Mouse (Mus musculus) gastrocnemius, postnatal 25 days (tissue): ENCODE measurements around the gene Rps3a1. TPM values are rescaled to one million over a fixed set of nuclear protein-coding genes. Genes with fewer than 3 reads are reported as not detected.

Experiments
- DNase-seq: peaks from one replicate; pipeline ENCODE4 v3.0.0; 2022
- long read RNA-seq, 2 experiments: library from polyadenylated mRNA; stranded (forward); transcript quantifications; one replicate each; pipeline ENCODE4 v2.0.0; 2021
- total RNA-seq, 2 experiments: library from RNA; stranded (reverse); gene quantifications; 1 replicate in 1 of 2; 2 replicates in 1 of 2; pipeline ENCODE4 v1.2.3; 2021

Gene Rps3a1
- total RNA-seq: 100 to 1,000 TPM; 337 to 372 TPM
- long read RNA-seq, experiment 1, transcript Rps3a1-201 (6 exons, 977 nt): major isoform, 305 of 423 reads
- long read RNA-seq, experiment 1, partial matches to known transcripts: 112 of 423 reads
- long read RNA-seq, experiment 1, other reads (novel, unspliced or antisense): 6 of 423 reads
- long read RNA-seq, experiment 2, transcript Rps3a1-201 (6 exons, 977 nt): major isoform, 241 of 304 reads
- long read RNA-seq, experiment 2, partial matches to known transcripts: 63 of 304 reads
- long read RNA-seq, experiment 2, other reads (novel, unspliced or antisense): 0 of 304 reads

DNA sequence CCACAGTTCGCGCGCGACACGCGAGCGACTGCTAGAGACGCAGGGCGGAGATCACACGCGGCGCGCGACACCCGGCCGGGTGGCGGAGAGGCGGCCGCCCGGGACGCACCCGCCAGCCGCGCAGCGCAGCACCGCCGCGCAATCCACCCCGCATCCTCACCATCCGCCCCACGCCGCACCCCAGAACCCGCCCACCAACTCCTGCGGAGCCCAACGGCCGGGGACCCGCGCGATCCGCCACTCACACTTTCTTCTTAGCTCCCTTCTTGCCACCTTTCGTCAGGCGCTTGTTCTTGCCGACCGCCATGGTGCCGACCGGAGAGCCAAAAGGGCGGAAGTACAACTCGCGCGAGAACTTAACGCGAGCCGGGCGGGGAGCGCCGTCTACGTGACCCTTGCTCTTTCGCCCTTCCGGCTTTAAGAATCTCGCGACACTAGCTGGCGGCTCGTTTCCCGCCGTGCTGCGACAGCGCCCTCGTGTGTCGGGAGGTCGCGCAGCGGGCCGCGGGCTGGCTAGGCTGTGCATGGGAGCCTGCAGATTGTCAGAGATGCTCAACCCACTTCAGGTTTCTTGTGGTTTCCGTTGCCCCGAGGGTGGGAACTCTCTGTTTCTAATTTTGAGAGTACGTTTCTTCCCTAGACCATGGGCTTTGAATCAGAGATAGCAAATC lies at the start of gene Rps3a1:
TSS of gene Rps3a1 (minus strand) at position 440 of the 671 bp plus-strand sequence.
- peak; percentile 97 for DNase-seq

DNA sequence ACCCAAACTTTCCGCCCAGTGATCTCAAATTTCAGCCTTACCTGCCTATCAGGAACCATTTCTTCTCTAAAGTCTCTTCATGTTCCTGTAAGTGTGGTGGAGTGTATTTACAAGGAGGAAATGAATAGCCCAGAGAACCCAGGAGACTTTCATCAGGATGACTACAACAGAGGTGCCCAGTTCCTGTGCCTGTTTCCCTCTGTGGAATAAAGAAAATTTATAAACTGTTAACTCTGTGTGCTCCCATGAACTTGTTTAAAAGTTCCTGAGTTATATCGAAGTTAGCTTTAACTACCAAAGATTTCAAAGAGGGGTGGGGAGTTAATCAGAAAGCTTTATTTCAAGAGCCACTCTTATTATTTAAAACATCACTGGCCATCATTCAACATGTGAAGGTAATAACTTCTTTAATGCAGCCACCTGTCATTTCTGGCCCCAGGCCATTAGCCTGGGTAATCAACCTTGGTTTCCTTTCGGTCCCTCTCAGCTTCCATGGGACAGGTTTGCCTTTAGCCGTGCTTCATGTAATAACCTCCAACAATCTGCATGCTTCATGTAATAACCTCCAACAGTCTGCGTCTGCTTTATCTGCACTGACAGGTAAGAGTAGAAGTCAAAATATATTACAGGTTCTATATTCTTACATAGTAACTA lies 45.4 kb upstream of the Rps3a1 start:
- DNase-seq: no peak

- DNase-seq: no peak
Observed at GRCm38 (mm10) chr3:86184546-86184945, 42.0 kb upstream of the Rps3a1 start.

DNA sequence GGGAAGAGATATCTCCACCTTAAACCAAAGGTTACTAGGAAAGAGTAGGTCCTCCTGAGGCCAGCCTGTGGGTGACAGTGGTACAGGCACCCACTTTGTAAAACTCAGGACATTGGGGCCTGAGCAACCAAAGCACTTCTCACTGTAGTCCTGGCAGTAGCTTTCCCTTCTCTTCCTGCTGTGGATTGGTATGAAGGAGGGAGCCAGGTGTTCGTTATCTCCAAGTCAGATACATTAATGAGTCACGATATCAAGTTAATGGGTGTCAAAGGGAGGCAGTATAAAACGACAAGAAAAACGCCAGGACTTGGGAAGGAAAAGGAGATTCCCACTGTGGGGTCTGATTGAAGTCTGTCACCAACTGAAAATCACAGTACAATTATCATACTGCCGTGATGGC lies 38.6 kb upstream of the Rps3a1 start:
- no peak for DNase-seq

DNA sequence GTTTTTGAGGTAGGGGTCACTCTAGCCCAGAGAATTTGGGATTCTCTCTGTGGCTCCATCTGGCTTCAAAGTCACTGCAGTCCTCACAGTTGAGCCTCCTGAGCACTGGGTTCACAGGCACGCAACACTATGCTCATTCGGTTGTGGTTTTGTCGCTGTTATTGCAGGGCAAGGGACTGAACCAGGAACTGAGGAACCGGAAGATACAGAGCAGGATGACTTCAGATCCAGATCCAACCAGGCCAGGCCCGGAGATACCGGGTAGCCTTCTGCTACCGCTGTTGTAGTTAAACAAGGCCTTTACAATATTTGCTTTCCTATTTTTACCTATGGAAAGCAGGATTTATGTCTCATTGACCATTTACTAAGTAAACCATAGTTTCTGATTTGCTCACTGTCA lies 37.2 kb upstream of the Rps3a1 start:
- DNase-seq: no peak

GRCm38 (mm10) chr3:86168841-86169425 lies 26.4 kb upstream of the Rps3a1 start:
- DNase-seq: no peak

DNA sequence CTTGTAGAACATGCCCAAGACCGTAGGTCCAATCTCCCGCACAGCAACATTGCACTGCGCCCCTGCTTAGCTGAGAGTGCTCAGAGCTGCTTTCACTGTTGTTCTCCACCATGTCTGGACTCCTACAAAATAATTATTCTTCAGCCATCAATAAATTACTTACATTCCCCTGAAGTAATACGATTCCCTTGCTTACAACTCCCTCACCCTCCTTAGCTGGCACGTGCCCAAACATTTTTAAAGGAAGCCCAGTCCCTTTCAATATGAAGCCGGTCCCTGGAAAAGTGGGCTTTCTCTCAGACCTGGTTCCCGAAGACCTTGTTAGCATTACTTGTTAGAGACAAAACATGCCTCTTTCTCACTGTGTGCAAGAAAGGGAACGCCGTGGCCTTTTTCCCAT lies 7.0 kb upstream of the Rps3a1 start:
- no peak for DNase-seq

GRCm38 (mm10) chr3:86149063-86149462 lies 6.6 kb upstream of the Rps3a1 start:
- DNase-seq: no peak

GRCm38 (mm10) chr3:86143343-86143742 lies 841 bp upstream of the Rps3a1 start:
- DNase-seq: no peak

DNA sequence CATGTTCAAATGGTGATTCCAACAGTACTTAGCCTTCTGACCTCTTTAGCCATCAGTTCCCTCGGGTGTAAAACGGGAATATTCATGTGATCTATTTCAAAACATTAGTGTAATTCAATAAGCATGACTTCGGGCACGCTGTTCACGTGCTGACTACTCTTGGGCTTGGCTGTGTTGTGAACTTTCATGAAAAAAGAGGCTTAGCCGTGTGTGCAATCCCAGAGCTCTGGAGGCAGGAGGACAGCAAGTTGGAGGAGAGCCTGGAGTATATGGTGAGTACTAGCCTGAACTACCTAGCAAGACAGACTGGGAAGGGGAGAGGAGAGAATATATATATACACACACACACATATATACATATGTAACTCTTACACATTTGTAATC lies 424 bp upstream of the Rps3a1 start:
- DNase-seq: no peak

DNA sequence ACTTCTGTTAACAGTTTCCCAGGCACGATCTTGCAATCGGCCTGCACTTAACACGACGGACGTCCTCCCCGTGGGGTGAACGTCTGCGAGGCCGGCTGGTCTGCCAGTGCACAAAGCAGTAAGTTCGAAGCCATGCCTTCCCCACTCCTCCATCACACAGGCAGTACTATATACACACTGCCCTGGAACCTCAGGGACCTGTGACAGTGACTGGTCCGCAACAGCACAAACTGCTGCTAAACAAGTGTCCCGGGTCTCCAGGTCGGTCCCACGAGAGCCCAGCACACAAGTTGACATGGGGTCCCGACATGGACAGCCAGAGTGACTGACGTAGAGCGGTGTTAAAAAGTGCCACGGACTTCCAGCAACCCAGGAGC lies 628 bp downstream of the Rps3a1 start:
- DNase-seq: peak; percentile 7

GRCm38 (mm10) chr3:86141366-86141765 lies 1.1 kb downstream of the Rps3a1 start:
- no peak for DNase-seq

GRCm38 (mm10) chr3:86139660-86140059 lies 2.8 kb downstream of the Rps3a1 start:
- no peak for DNase-seq

DNA sequence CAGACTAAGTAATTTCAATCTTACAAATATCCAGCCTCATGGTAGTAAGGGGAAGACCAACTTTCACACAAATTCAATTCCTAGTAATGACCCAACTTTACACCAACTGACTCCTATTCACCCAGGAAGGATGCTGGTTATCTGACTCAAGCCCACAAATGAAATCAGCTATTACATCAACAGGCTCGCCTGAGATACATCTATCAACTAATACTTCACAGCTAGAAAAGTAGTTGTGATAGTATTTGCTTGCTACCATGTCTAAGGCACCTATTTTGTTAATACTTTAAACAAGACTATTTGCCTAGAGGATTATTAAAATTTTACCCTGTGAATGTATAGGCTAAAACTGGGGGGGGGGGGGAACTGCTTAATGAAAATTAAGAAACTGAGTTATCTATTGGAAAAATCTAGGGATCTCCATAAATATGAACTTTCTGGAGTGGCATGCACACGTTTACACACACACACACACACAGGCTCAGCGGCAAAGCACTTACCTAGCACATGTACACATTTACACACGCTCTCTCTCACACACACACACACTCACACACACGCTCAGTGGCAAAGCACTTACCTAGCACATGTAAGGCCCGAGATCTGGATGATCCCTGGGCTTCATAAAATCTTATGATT lies 5.4 kb downstream of the Rps3a1 start:
- DNase-seq: no peak

GRCm38 (mm10) chr3:86135886-86136563 lies 6.5 kb downstream of the Rps3a1 start:
- DNase-seq: no peak

- no peak for DNase-seq
Observed at GRCm38 (mm10) chr3:86134939-86135638, 7.4 kb downstream of the Rps3a1 start.

DNA sequence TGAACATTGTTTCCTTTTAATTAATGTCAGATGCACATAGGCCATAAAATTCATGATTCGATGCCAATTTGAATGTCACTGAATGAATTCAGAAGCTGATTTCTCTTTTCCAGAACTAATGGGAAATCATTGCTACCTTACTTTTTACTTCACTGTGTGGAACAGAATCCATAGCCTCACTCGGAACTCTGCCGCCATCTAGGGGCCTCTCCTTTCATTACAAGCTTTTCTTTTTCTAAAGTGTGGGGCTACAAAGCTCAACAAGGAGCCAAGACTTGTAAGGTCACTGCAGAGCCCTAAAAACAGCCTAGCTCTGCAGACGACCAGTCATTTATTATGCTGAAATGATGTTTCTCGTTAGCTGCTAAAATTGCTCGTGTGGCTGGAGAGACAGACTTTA lies 12.7 kb downstream of the Rps3a1 start:
- DNase-seq: no peak

DNA sequence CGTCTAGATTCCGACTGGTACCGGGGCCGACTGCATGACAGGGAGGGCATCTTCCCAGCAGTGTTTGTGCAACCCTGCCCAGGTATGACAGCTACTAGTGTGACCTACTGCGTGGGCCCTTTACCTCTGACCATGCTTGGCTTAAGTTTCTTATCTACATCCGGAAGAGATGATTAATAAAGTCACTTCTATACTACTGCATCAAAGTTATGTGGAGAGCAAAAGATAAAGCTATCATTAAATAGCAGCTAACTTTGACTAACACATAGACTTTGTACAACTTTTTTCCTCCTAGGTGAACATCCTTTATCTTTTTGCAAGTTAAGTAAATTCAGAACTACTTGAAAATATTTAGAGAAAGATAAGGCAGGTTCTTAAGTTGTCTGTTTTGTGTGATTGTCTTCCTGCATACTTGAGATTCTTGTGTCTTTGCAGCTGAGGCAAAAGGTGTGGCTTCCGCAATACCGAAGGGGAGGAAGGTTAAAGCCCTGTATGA lies 19.2 kb downstream of the Rps3a1 start:
- DNase-seq: no peak

- DNase-seq: no peak
Observed at GRCm38 (mm10) chr3:86122156-86122555, 20.3 kb downstream of the Rps3a1 start.

GRCm38 (mm10) chr3:86119237-86119932 lies 23.1 kb downstream of the Rps3a1 start:
- DNase-seq: no peak

- no peak for DNase-seq
Observed at GRCm38 (mm10) chr3:86116951-86117350, 25.6 kb downstream of the Rps3a1 start.
